Mouse (Mus musculus): ENCODE results near the gene Elovl3. TPM values are rescaled to one million over a fixed set of nuclear protein-coding genes. Genes with fewer than 3 reads are reported as not detected.
A peak's percentile ranks its signal among the peaks of the same experiment; 100 is the strongest.

Gene Elovl3
- polyA plus RNA-seq, 1 experiment from 2014 or later, result not detected

- Histone ChIP-seq H3K36me3 (ENCODE audit: control insufficient read depth, insufficient read depth, low read length) (no peaks in the 10 kb centered on the region), H3K4me2 (ENCODE audit: low read length) (peak overlapping the region; percentile 92), H3K9me3 (ENCODE audit: control insufficient read depth, low read length) (no peaks in the 10 kb centered on the region), H3K9ac (ENCODE audit: low read length) (peak overlapping the region; percentile 52), H3K4me1 (ENCODE audit: control insufficient read depth in 2 of 2, insufficient read depth in 2 of 2, low read length in 2 of 2) (peaks cover 18 to 31% of the 10 kb centered on the region in 2 experiments), H3K27ac (replicated peaks in 1 of 2; ENCODE audit: control insufficient read depth in 1 of 2, insufficient read depth in 1 of 2, low read depth in 2 of 2, low read length in 2 of 2) (no peak overlapping the region), H3K27me3 (ENCODE audit: control insufficient read depth, insufficient read depth, low read length) (peaks cover 58% of the 10 kb centered on the region), H3K4me3 (ENCODE audit: control insufficient read depth in 1 of 2, insufficient read depth in 1 of 2, low read depth in 1 of 2, low read length in 2 of 2) (peak overlapping the region; percentile 51 to 55)
- under 1% methylated on average over 78 of the region's 79 CpGs for WGBS
- ATAC-seq (ENCODE audit: insufficient number of reproducible peaks, insufficient read depth, low FRiP score, low read depth), result peak; percentile 20; the same call in 1 of the 2 replicates
Measured at GRCm38 (mm10) chr19:46135789-46136638, 4.3 kb downstream of the Elovl3 start.

GRCm38 (mm10) chr19:46136639-46137580 is 5.2 kb downstream of the Elovl3 start:
- Histone ChIP-seq H3K4me2 (ENCODE audit: low read length) (peak overlapping the region; percentile 92), H3K9ac (ENCODE audit: low read length) (peak overlapping the region; percentile 52), H3K27ac (replicated peaks in 1 of 2; ENCODE audit: control insufficient read depth in 1 of 2, insufficient read depth in 1 of 2, low read depth in 2 of 2, low read length in 2 of 2) (no peak overlapping the region), H3K4me1 (ENCODE audit: control insufficient read depth in 2 of 2, insufficient read depth in 2 of 2, low read length in 2 of 2) (peaks cover 19 to 36% of the 10 kb centered on the region in 2 experiments), H3K27me3 (ENCODE audit: control insufficient read depth, insufficient read depth, low read length) (peaks cover 52% of the 10 kb centered on the region), H3K4me3 (ENCODE audit: control insufficient read depth in 1 of 2, insufficient read depth in 1 of 2, low read depth in 1 of 2, low read length in 2 of 2) (peak overlapping the region; percentile 51 to 55), H3K36me3 (ENCODE audit: control insufficient read depth, insufficient read depth, low read length) (no peaks in the 10 kb centered on the region), H3K9me3 (ENCODE audit: control insufficient read depth, low read length) (no peaks in the 10 kb centered on the region)
- 2% methylated on average over 49 of the region's 49 CpGs for WGBS
- ATAC-seq (ENCODE audit: insufficient number of reproducible peaks, insufficient read depth, low FRiP score, low read depth), result peak; percentile 10; the same call in 1 of the 2 replicates

GRCm38 (mm10) chr19:46140324-46140723 is 8.6 kb downstream of the Elovl3 start:
- 64% methylated on average over 2 of the region's 2 CpGs for WGBS
- no peak overlapping the region for H3K4me2 ChIP-seq (ENCODE audit: low read length)
- peak overlapping the region; percentile 46 to 73; a peak in 3 of 4 replicates for H3K27ac ChIP-seq (replicated peaks in 1 of 2; ENCODE audit: control insufficient read depth in 1 of 2, insufficient read depth in 1 of 2, low read depth in 2 of 2, low read length in 2 of 2)
- H3K4me1 ChIP-seq (ENCODE audit: control insufficient read depth in 2 of 2, insufficient read depth in 2 of 2, low read length in 2 of 2), result peaks cover 23 to 33% of the 10 kb centered on the region in 2 experiments
- H3K27me3 ChIP-seq (ENCODE audit: control insufficient read depth, insufficient read depth, low read length), result peaks cover 31% of the 10 kb centered on the region
- no peaks in the 10 kb centered on the region for H3K36me3 ChIP-seq (ENCODE audit: control insufficient read depth, insufficient read depth, low read length)
- 0 out of 2 replicates have a peak overlapping the region, but pooled peaks have one; percentile 49 for H3K9ac ChIP-seq (ENCODE audit: low read length)
- H3K4me3 ChIP-seq (ENCODE audit: control insufficient read depth in 1 of 2, insufficient read depth in 1 of 2, low read depth in 1 of 2, low read length in 2 of 2), result no peak overlapping the region
- no peaks in the 10 kb centered on the region for H3K9me3 ChIP-seq (ENCODE audit: control insufficient read depth, low read length)
- no peak for ATAC-seq (ENCODE audit: insufficient number of reproducible peaks, insufficient read depth, low FRiP score, low read depth)

GRCm38 (mm10) chr19:46141091-46141490 is 9.4 kb downstream of the Elovl3 start:
- 18% methylated on average over 6 of the region's 6 CpGs for WGBS
- ATAC-seq (ENCODE audit: insufficient number of reproducible peaks, insufficient read depth, low FRiP score, low read depth), result no peak
- Histone ChIP-seq H3K4me1 (ENCODE audit: control insufficient read depth in 2 of 2, insufficient read depth in 2 of 2, low read length in 2 of 2) (peaks cover 23 to 28% of the 10 kb centered on the region in 2 experiments), H3K9me3 (ENCODE audit: control insufficient read depth, low read length) (no peaks in the 10 kb centered on the region), H3K4me3 (ENCODE audit: control insufficient read depth in 1 of 2, insufficient read depth in 1 of 2, low read depth in 1 of 2, low read length in 2 of 2) (no peak overlapping the region; a peak in 1 of 4 replicates), H3K4me2 (ENCODE audit: low read length) (peak overlapping the region; percentile 38), H3K27ac (replicated peaks in 1 of 2; ENCODE audit: control insufficient read depth in 1 of 2, insufficient read depth in 1 of 2, low read depth in 2 of 2, low read length in 2 of 2) (peak overlapping the region; percentile 46 to 73), H3K36me3 (ENCODE audit: control insufficient read depth, insufficient read depth, low read length) (no peaks in the 10 kb centered on the region), H3K9ac (ENCODE audit: low read length) (peak overlapping the region; percentile 49), H3K27me3 (ENCODE audit: control insufficient read depth, insufficient read depth, low read length) (peaks cover 39% of the 10 kb centered on the region)

GRCm38 (mm10) chr19:46147511-46148371 is 16.0 kb downstream of the Elovl3 start, which contains the start of gene Pitx3:
Gene Pitx3, minus strand, starts transcription at chr19:46148326.
- peak within 1 kb of the TSS; percentile 96 for H3K4me2 ChIP-seq (ENCODE audit: low read length)

GRCm38 (mm10) chr19:46148372-46148760 is 16.7 kb downstream of the Elovl3 start:
- ATAC-seq (ENCODE audit: insufficient number of reproducible peaks, insufficient read depth, low FRiP score, low read depth), result peak; percentile 73
- peaks cover 48% of the 10 kb centered on the region for H3K27me3 ChIP-seq (ENCODE audit: control insufficient read depth, insufficient read depth, low read length)
- no peak overlapping the region for H3K27ac ChIP-seq (replicated peaks in 1 of 2; ENCODE audit: control insufficient read depth in 1 of 2, insufficient read depth in 1 of 2, low read depth in 2 of 2, low read length in 2 of 2)
- no peaks in the 10 kb centered on the region for H3K36me3 ChIP-seq (ENCODE audit: control insufficient read depth, insufficient read depth, low read length)
- H3K4me3 ChIP-seq (ENCODE audit: control insufficient read depth in 1 of 2, insufficient read depth in 1 of 2, low read depth in 1 of 2, low read length in 2 of 2), result peak overlapping the region; percentile 54 to 58
- H3K4me2 ChIP-seq (ENCODE audit: low read length), result peak overlapping the region; percentile 96
- H3K9me3 ChIP-seq (ENCODE audit: control insufficient read depth, low read length), result no peaks in the 10 kb centered on the region
- H3K9ac ChIP-seq (ENCODE audit: low read length), result peak overlapping the region; percentile 59
- WGBS, result 1% methylated on average over 27 of the region's 27 CpGs
- H3K4me1 ChIP-seq (ENCODE audit: control insufficient read depth in 2 of 2, insufficient read depth in 2 of 2, low read length in 2 of 2), result peaks cover 12 to 17% of the 10 kb centered on the region in 2 experiments

More at GRCm38 (mm10) chr19:46147511-46148371, 16.0 kb downstream of the Elovl3 start, which contains the start of gene Pitx3:
- ATAC-seq (ENCODE audit: insufficient number of reproducible peaks, insufficient read depth, low FRiP score, low read depth), result no peak
- Histone ChIP-seq H3K4me1 (ENCODE audit: control insufficient read depth in 2 of 2, insufficient read depth in 2 of 2, low read length in 2 of 2) (peaks cover 12 to 13% of the 10 kb centered on the region in 2 experiments), H3K4me3 (ENCODE audit: control insufficient read depth in 1 of 2, insufficient read depth in 1 of 2, low read depth in 1 of 2, low read length in 2 of 2) (peak within 1 kb of the TSS; percentile 54 to 58), H3K27me3 (ENCODE audit: control insufficient read depth, insufficient read depth, low read length) (peaks cover 48% of the 10 kb centered on the region), H3K9ac (ENCODE audit: low read length) (peak within 1 kb of the TSS; percentile 59), H3K9me3 (ENCODE audit: control insufficient read depth, low read length) (no peaks in the 10 kb centered on the region), H3K36me3 (ENCODE audit: control insufficient read depth, insufficient read depth, low read length) (no peaks in the 10 kb centered on the region), H3K27ac (replicated peaks in 1 of 2; ENCODE audit: control insufficient read depth in 1 of 2, insufficient read depth in 1 of 2, low read depth in 2 of 2, low read length in 2 of 2) (no peak within 1 kb of the TSS)
- 2% methylated on average over 46 of the region's 47 CpGs for WGBS

Measured in heart, embryonic 14.5 days (tissue).